Mouse (Mus musculus) skeletal muscle tissue, adult 2 months (tissue): ENCODE measurements at regions not wholly inside any gene's neighbourhood (a gene's known extent, or its start where the extent isn't known, plus 50 kb on each side); places are given as distances from the start of the nearest gene placed in this dataset.

ENCODE experiments used
- DNase-seq: peaks from one replicate; pipeline ENCODE4 v3.0.0-alpha.2; 2012; ENCODE audit warnings: low read depth, low spot score

- no peak for DNase-seq
Measured at GRCm38 (mm10) chr2:167782231-167782999, 92.8 kb upstream of the Tmem189 start.

GRCm38 (mm10) chr2:167781496-167781895 lies 91.9 kb upstream of the Tmem189 start:
- DNase-seq: no peak

- no peak for DNase-seq
Measured at GRCm38 (mm10) chr2:167778691-167779090, 89.1 kb upstream of the Tmem189 start.

GRCm38 (mm10) chr2:167778271-167778670 lies 88.6 kb upstream of the Tmem189 start:
- no peak for DNase-seq

GRCm38 (mm10) chr2:167777331-167778085 lies 87.9 kb upstream of the Tmem189 start:
- peak; percentile 89 for DNase-seq

GRCm38 (mm10) chr2:167776251-167777168 lies 86.9 kb upstream of the Tmem189 start:
- DNase-seq: no peak

- peak; percentile 88 for DNase-seq
Measured at GRCm38 (mm10) chr2:167775218-167775915, 85.7 kb upstream of the Tmem189 start.

- DNase-seq: no peak
Measured at GRCm38 (mm10) chr2:167774806-167775179, 85.2 kb upstream of the Tmem189 start.

GRCm38 (mm10) chr2:167774166-167774805 lies 84.7 kb upstream of the Tmem189 start:
- peak; percentile 76 for DNase-seq

- DNase-seq: no peak
Measured at GRCm38 (mm10) chr2:167772834-167773233, 83.2 kb upstream of the Tmem189 start.

GRCm38 (mm10) chr2:167767962-167768361 lies 78.3 kb upstream of the Tmem189 start:
- DNase-seq: no peak

- DNase-seq: no peak
Measured at GRCm38 (mm10) chr2:167767371-167767770, 77.7 kb upstream of the Tmem189 start.

- DNase-seq: no peak
Measured at GRCm38 (mm10) chr2:167765811-167766210, 76.2 kb upstream of the Tmem189 start.

GRCm38 (mm10) chr2:167765072-167765800 lies 75.6 kb upstream of the Tmem189 start:
- peak; percentile 99 for DNase-seq

GRCm38 (mm10) chr2:167763891-167764410 lies 74.3 kb upstream of the Tmem189 start:
- DNase-seq: no peak

- DNase-seq: no peak
Measured at GRCm38 (mm10) chr2:167761404-167761936, 71.8 kb upstream of the Tmem189 start.

GRCm38 (mm10) chr2:167760681-167761403 lies 71.2 kb upstream of the Tmem189 start:
- DNase-seq: peak; percentile 87

- peak; percentile 71 for DNase-seq
Measured at GRCm38 (mm10) chr2:167759603-167760390, 70.2 kb upstream of the Tmem189 start.
